9 mouse cellular contexts compared by ENCODE assay signal in the genomic region with DNA sequence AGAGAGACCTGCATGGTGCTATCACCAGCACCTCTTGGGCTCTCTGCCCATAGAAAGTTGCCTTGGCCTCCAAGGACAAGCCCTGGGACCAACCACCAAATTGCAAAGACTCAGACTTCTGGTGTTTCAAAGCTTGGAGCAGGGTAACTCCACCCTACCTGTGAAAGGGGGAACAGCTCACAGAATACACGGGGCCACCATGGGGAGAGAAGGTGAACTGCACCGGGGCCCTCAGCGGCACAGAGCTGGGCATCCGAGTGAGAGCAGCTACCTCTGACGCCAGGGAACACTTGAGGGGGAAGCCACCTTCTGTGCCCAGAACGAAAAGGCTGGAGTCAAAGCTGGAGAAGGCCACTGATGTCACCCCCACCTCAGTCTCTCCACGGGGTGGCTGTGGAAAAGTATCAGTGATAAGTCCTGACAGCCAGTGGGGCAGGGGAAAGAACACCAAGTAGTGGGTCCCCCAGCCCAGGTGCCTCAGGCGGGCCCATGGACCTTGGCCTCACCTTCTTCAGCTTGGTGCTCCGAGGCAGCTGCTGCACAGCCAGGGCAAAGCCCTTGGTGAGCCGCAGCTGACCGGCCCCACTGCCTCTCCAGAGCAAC. TPM values are rescaled to one million over a fixed set of nuclear protein-coding genes. Genes with fewer than 3 reads are reported as not detected.
DNase-seq lines count a peak whose midpoint lies in the region; ATAC-seq and TF ChIP-seq lines count a peak whose summit lies in the region.
"Had no signal": no experiment of that assay in that cellular context is flagged by ENCODE, and none has a peak within 500 bp of the region (broad histone marks: within the 10 kb centered on the region; RNA-seq: fewer than 3 reads in every experiment).

No protein-coding gene starts in this region.

- TF ChIP-seq CTCF in hindbrain, postnatal 0 days (IDR thresholded peaks at IDR 0.05; ENCODE audit: low read depth), result peak; percentile 55; the same call in 1 of the 2 replicates
- TF ChIP-seq CTCF in bone marrow, adult 2 months (IDR thresholded peaks at IDR 0.05; ENCODE audit: control insufficient read depth, insufficient read depth, low read length), result peak; percentile 10; the same call in 1 of the 2 replicates

- no peak overlapping the region for H3K27ac ChIP-seq in hindbrain, postnatal 0 days
- H3K27ac ChIP-seq in hindbrain, embryonic 14.5 days, result no peak overlapping the region
- H3K27ac ChIP-seq in midbrain, embryonic 16.5 days (ENCODE audit: low read length), result no peak overlapping the region
- no peak overlapping the region for H3K27ac ChIP-seq in midbrain, embryonic 10.5 days (replicated peaks)
- H3K27ac ChIP-seq in bone marrow, adult 2 months (ENCODE audit: control insufficient read depth, insufficient read depth, low read depth, low read length, poor library complexity), result no peak overlapping the region
- 0 out of 2 replicates have a peak overlapping the region, but pooled peaks have one; percentile 4 for H3K27ac ChIP-seq in stomach, embryonic 15.5 days

- no peak overlapping the region for H3K4me2 ChIP-seq in hindbrain, postnatal 0 days (ENCODE audit: low read depth, low read length)
- H3K4me2 ChIP-seq in hindbrain, embryonic 14.5 days (replicated peaks), result no peak overlapping the region
- H3K4me2 ChIP-seq in midbrain, embryonic 16.5 days (ENCODE audit: low read length), result no peak overlapping the region
- no peak overlapping the region for H3K4me2 ChIP-seq in stomach, embryonic 15.5 days

- intact Hi-C loops in left cerebral cortex, postnatal 36 days (cut with DNase I), result no loop called here

- no peak for DNase-seq in hindbrain, postnatal 0 days (ENCODE audit: low spot score)
- no peak for DNase-seq in hindbrain, embryonic 14.5 days (ENCODE audit: low spot score)
- DNase-seq in midbrain, embryonic 10.5 days (ENCODE audit: low spot score), result no peak
- DNase-seq in left cerebral cortex, postnatal 36 days (ENCODE audit: low spot score in 2 of 2), result no peak

- WGBS in hindbrain, postnatal 0 days, result 62% methylated on average over 11 of the region's 11 CpGs
- WGBS in hindbrain, embryonic 14.5 days, result 62% methylated on average over 11 of the region's 11 CpGs
- WGBS in midbrain, embryonic 16.5 days, result 62% methylated on average over 11 of the region's 11 CpGs
- 70% methylated on average over 11 of the region's 11 CpGs for WGBS in midbrain, embryonic 10.5 days
- 63% methylated on average over 11 of the region's 11 CpGs for WGBS in bone marrow, adult 2 months
- 53% methylated on average over 11 of the region's 11 CpGs for WGBS in stomach, embryonic 15.5 days

- H3K4me3 ChIP-seq in hindbrain, postnatal 0 days (ENCODE audit: low read length), result no peak overlapping the region
- H3K4me3 ChIP-seq in hindbrain, embryonic 14.5 days (replicated peaks; ENCODE audit: low read length), result no peak overlapping the region
- no peak overlapping the region for H3K4me3 ChIP-seq in midbrain, embryonic 16.5 days (ENCODE audit: low read depth, low read length)
- no peak overlapping the region for H3K4me3 ChIP-seq in midbrain, embryonic 10.5 days
- no peak overlapping the region for H3K4me3 ChIP-seq in bone marrow, adult 2 months (replicated peaks; ENCODE audit: control insufficient read depth, low read depth, low read length)
- no peak overlapping the region for H3K4me3 ChIP-seq in stomach, embryonic 15.5 days (replicated peaks)
- H3K4me3 ChIP-seq: myocyte had no signal

- no peaks in the 10 kb centered on the region for H3K4me1 ChIP-seq in hindbrain, postnatal 0 days (ENCODE audit: insufficient read depth, low read length)
- no peaks in the 10 kb centered on the region for H3K4me1 ChIP-seq in hindbrain, embryonic 14.5 days (replicated peaks; ENCODE audit: control insufficient read depth, insufficient read depth, low read length)
- H3K4me1 ChIP-seq in midbrain, embryonic 16.5 days (ENCODE audit: control insufficient read depth, insufficient read depth, low read length), result no peaks in the 10 kb centered on the region
- 0 out of 2 replicates have a peak, but pooled peaks cover 6% of the 10 kb centered on the region for H3K4me1 ChIP-seq in midbrain, embryonic 10.5 days
- no peaks in the 10 kb centered on the region for H3K4me1 ChIP-seq in bone marrow, adult 2 months (ENCODE audit: control insufficient read depth, insufficient read depth, low read length)
- no peaks in the 10 kb centered on the region for H3K4me1 ChIP-seq in stomach, embryonic 15.5 days

- H3K27me3 ChIP-seq in hindbrain, postnatal 0 days (ENCODE audit: insufficient read depth, low read length), result no peaks in the 10 kb centered on the region
- no peaks in the 10 kb centered on the region for H3K27me3 ChIP-seq in hindbrain, embryonic 14.5 days (ENCODE audit: control insufficient read depth, insufficient read depth, low read length)
- H3K27me3 ChIP-seq in midbrain, embryonic 16.5 days (ENCODE audit: control insufficient read depth, insufficient read depth, low read depth, low read length), result no peaks in the 10 kb centered on the region
- H3K27me3 ChIP-seq in midbrain, embryonic 10.5 days (ENCODE audit: low read depth, poor library complexity, severe bottlenecking), result no peaks in the 10 kb centered on the region
- no peaks in the 10 kb centered on the region for H3K27me3 ChIP-seq in stomach, embryonic 15.5 days (replicated peaks)

- TF ChIP-seq POLR2A in bone marrow, adult 2 months (IDR thresholded peaks at IDR 0.05; ENCODE audit: borderline replicate concordance, control insufficient read depth, low read depth, low read length), result no peak

- peaks cover 58% of the 10 kb centered on the region for H3K36me3 ChIP-seq in hindbrain, postnatal 0 days (ENCODE audit: insufficient read depth, low read length)
- peaks cover 91% of the 10 kb centered on the region for H3K36me3 ChIP-seq in hindbrain, embryonic 14.5 days (replicated peaks; ENCODE audit: control insufficient read depth, insufficient read depth)
- peaks cover 45% of the 10 kb centered on the region for H3K36me3 ChIP-seq in midbrain, embryonic 16.5 days (ENCODE audit: control insufficient read depth, insufficient read depth, low read length)
- peaks cover 76% of the 10 kb centered on the region for H3K36me3 ChIP-seq in midbrain, embryonic 10.5 days
- H3K36me3 ChIP-seq in stomach, embryonic 15.5 days, result peaks cover 48% of the 10 kb centered on the region

- H3K9me3 ChIP-seq in hindbrain, postnatal 0 days (ENCODE audit: low read length), result no peaks in the 10 kb centered on the region
- H3K9me3 ChIP-seq in hindbrain, embryonic 14.5 days (ENCODE audit: control insufficient read depth, low read length), result no peaks in the 10 kb centered on the region
- no peaks in the 10 kb centered on the region for H3K9me3 ChIP-seq in midbrain, embryonic 16.5 days (replicated peaks; ENCODE audit: control insufficient read depth, low read length, poor library complexity, severe bottlenecking)
- no peaks in the 10 kb centered on the region for H3K9me3 ChIP-seq in midbrain, embryonic 10.5 days (replicated peaks)
- H3K9me3 ChIP-seq in stomach, embryonic 15.5 days, result no peaks in the 10 kb centered on the region

- peak; percentile 57 for ATAC-seq in hindbrain, postnatal 0 days
- ATAC-seq in hindbrain, embryonic 14.5 days (ENCODE audit: low FRiP score), result no peak
- ATAC-seq in midbrain, embryonic 16.5 days, result 0 out of 2 replicates have a peak, but pooled peaks have one; percentile 51
- ATAC-seq in stomach, embryonic 15.5 days (ENCODE audit: insufficient read depth, low FRiP score, low read depth), result no peak
- ATAC-seq: inflammation-experienced regulatory T-cells, adult 6 months had no signal

- no peak overlapping the region for H3K9ac ChIP-seq in hindbrain, postnatal 0 days (replicated peaks; ENCODE audit: low read length)
- no peak overlapping the region for H3K9ac ChIP-seq in hindbrain, embryonic 14.5 days
- no peak overlapping the region for H3K9ac ChIP-seq in midbrain, embryonic 16.5 days (ENCODE audit: low read depth, low read length)
- H3K9ac ChIP-seq in stomach, embryonic 15.5 days, result no peak overlapping the region

RNA-seq across cellular contexts. Expression of a gene that starts 16.3 kb away (rescaled TPM):
- total RNA-seq in hindbrain, postnatal 0 days (2014; rRNA removed), result 87.4 and 87.7 TPM in 2 replicates
- polyA plus RNA-seq in hindbrain, postnatal 0 days (2015; fragmentation: Nextera tagmentation; extraction: Ambion mirVana), result 64.5 and 66.5 TPM in 2 replicates
- 66.6 and 67.2 TPM in 2 replicates for polyA plus RNA-seq in hindbrain, embryonic 14.5 days (2014; fragmentation: Nextera tagmentation; extraction: Ambion mirVana)
- polyA plus RNA-seq in midbrain, embryonic 16.5 days (2015; fragmentation: Nextera tagmentation; extraction: Ambion mirVana), result 82.5 and 85.9 TPM in 2 replicates
- polyA plus RNA-seq in midbrain, embryonic 10.5 days (2016; fragmentation: Nextera tagmentation; extraction: Ambion mirVana), result 26.6 and 30.5 TPM in 2 replicates
- polyA plus RNA-seq in bone marrow, adult 2 months (2011; ENCODE audit: insufficient read depth, insufficient read length, low replicate concordance, missing spikeins), result 3.6 and 5.7 TPM in 2 replicates
- polyA plus RNA-seq in stomach, embryonic 15.5 days (2015; fragmentation: Nextera tagmentation; extraction: Ambion mirVana), result 27.2 and 27.9 TPM in 2 replicates
- 10 to 100 TPM; 38.6 to 40.8 TPM for total RNA-seq in left cerebral cortex, postnatal 36 days (2021)

RNA-seq across cellular contexts. Expression of a gene that starts 24.8 kb away (rescaled TPM):
- 149 and 188 TPM in 2 replicates for total RNA-seq in hindbrain, postnatal 0 days (2014; rRNA removed)
- 332 and 334 TPM in 2 replicates for polyA plus RNA-seq in hindbrain, postnatal 0 days (2015; fragmentation: Nextera tagmentation; extraction: Ambion mirVana)
- polyA plus RNA-seq in hindbrain, embryonic 14.5 days (2014; fragmentation: Nextera tagmentation; extraction: Ambion mirVana), result 339 and 347 TPM in 2 replicates
- polyA plus RNA-seq in midbrain, embryonic 16.5 days (2015; fragmentation: Nextera tagmentation; extraction: Ambion mirVana), result 314 and 357 TPM in 2 replicates
- polyA plus RNA-seq in midbrain, embryonic 10.5 days (2016; fragmentation: Nextera tagmentation; extraction: Ambion mirVana), result 777 and 858 TPM in 2 replicates
- polyA plus RNA-seq in bone marrow, adult 2 months (2011; ENCODE audit: insufficient read depth, insufficient read length, low replicate concordance, missing spikeins), result 140 and 230 TPM in 2 replicates
- 426 and 452 TPM in 2 replicates for polyA plus RNA-seq in stomach, embryonic 15.5 days (2015; fragmentation: Nextera tagmentation; extraction: Ambion mirVana)
- total RNA-seq in left cerebral cortex, postnatal 36 days (2021), result 100 to 1,000 TPM; 180 to 185 TPM

RNA-seq across cellular contexts. Expression of a gene that starts 45.1 kb away (rescaled TPM):
- total RNA-seq in hindbrain, postnatal 0 days (2014; rRNA removed), result 1.2 and 4.5 TPM in 2 replicates
- polyA plus RNA-seq in hindbrain, postnatal 0 days (2015; fragmentation: Nextera tagmentation; extraction: Ambion mirVana), result 0.99 and 1.0 TPM in 2 replicates
- polyA plus RNA-seq in hindbrain, embryonic 14.5 days (2014; fragmentation: Nextera tagmentation; extraction: Ambion mirVana), result 1.6 and 1.9 TPM in 2 replicates
- polyA plus RNA-seq in midbrain, embryonic 16.5 days (2015; fragmentation: Nextera tagmentation; extraction: Ambion mirVana), result 1.5 and 2.1 TPM in 2 replicates
- 12.1 and 13.5 TPM in 2 replicates for polyA plus RNA-seq in midbrain, embryonic 10.5 days (2016; fragmentation: Nextera tagmentation; extraction: Ambion mirVana)
- polyA plus RNA-seq in bone marrow, adult 2 months (2011; ENCODE audit: insufficient read depth, insufficient read length, low replicate concordance, missing spikeins), result 5.0 and 8.1 TPM in 2 replicates
- polyA plus RNA-seq in stomach, embryonic 15.5 days (2015; fragmentation: Nextera tagmentation; extraction: Ambion mirVana), result 7.9 and 10.5 TPM in 2 replicates
- total RNA-seq in left cerebral cortex, postnatal 36 days (2021), result 1 to 10 TPM; 1.1 to 2.9 TPM

Comparison
In these comparisons a context has a peak if more than half of its experiments do, and no peak if none do; other contexts are left out.
1. ATAC-seq: peak in hindbrain, postnatal 0 days (single experiment) and midbrain, embryonic 16.5 days (single experiment); none in hindbrain, embryonic 14.5 days (single experiment) and stomach, embryonic 15.5 days (single experiment).